Mouse (Mus musculus) lung, embryonic 16.5 days (tissue): Measurements from ENCODE around the gene Mroh8. TPM values are rescaled to one million over a fixed set of nuclear protein-coding genes. Genes with fewer than 3 reads are reported as not detected.
A peak's percentile ranks its signal among the peaks of the same experiment; 100 is the strongest.

Source experiments
- ATAC-seq: fragments of 200-750 bp; cut with Nextera tagmentation; 2 replicates; pipeline ENCODE4 v1.8.0; 2017; ENCODE audit warnings: low read depth, mild to moderate bottlenecking, moderate library complexity
- H3K27ac ChIP-seq: fragments of 300-500 bp; sonication (generic); 2 replicates; pipeline ENCODE4 v1.5.1; 2014; ENCODE audit warnings: mild to moderate bottlenecking, control low read depth, low read length
- H3K27me3 ChIP-seq: fragments of 300-500 bp; sonication (generic); 2 replicates; pipeline ENCODE4 v1.6.1; 2014; ENCODE audit warnings: low read depth, low read length, mixed read lengths; ENCODE audit not compliant: control insufficient read depth, insufficient read depth
- H3K36me3 ChIP-seq: fragments of 300-500 bp; sonication (generic); 2 replicates; pipeline ENCODE4 v1.6.1; 2014; ENCODE audit warnings: low read length; ENCODE audit not compliant: control insufficient read depth, insufficient read depth
- H3K4me1 ChIP-seq: fragments of 300-500 bp; sonication (generic); replicated peaks from 2 replicates; pipeline ENCODE4 v1.6.1; 2014; ENCODE audit warnings: low read length, mixed read lengths; ENCODE audit not compliant: control insufficient read depth, insufficient read depth
- H3K4me2 ChIP-seq: fragments of 300-500 bp; sonication (generic); 2 replicates; pipeline ENCODE4 v1.6.1; 2014; ENCODE audit warnings: low read depth, low read length, control low read depth
- H3K4me3 ChIP-seq: fragments of 300-500 bp; sonication (generic); 2 replicates; pipeline ENCODE4 v1.5.1; 2014; ENCODE audit warnings: mild to moderate bottlenecking, low read length, control low read depth
- H3K9ac ChIP-seq: fragments of 300-500 bp; sonication (generic); 2 replicates; pipeline ENCODE4 v1.6.1; 2014; ENCODE audit warnings: low read length, control low read depth
- H3K9me3 ChIP-seq: fragments of 300-500 bp; sonication (generic); 2 replicates; pipeline ENCODE4 v1.6.1; 2016; ENCODE audit warnings: low read length; ENCODE audit not compliant: control insufficient read depth
- WGBS: fragments of 180-500 bp; shearing (Covaris S2); extraction: QIAGEN DNeasy Blood & Tissue Kit; methylation state at CpG from one replicate; pipeline ENCODE4 v1.1.7; 2014; 5-methylcytosine and 5-hydroxymethylcytosine counted together
- polyA plus RNA-seq: library from polyadenylated mRNA; unstranded; fragments of >200 nt; fragmentation: Nextera tagmentation; extraction: Ambion mirVana; gene quantifications from 2 replicates; pipeline ENCODE4 v1.2.1, GENCODE M21; 2015

Mroh8 gene
- polyA plus RNA-seq, 1 experiment from 2014 or later: 0.59 TPM

GRCm38 (mm10) chr2:157187223-157187622, 92.1 kb downstream of the Mroh8 start:
- Histone ChIP-seq H3K27ac (no peak overlapping the region), H3K4me3 (no peak overlapping the region), H3K4me1 (no peaks in the 10 kb centered on the region), H3K27me3 (no peaks in the 10 kb centered on the region), H3K9ac (no peak overlapping the region), H3K4me2 (no peak overlapping the region), H3K9me3 (no peaks in the 10 kb centered on the region), H3K36me3 (peaks cover 49% of the 10 kb centered on the region)
- 82% methylated on average over 4 of the region's 4 CpGs for WGBS
- no peak for ATAC-seq

- no peak overlapping the region for H3K27ac ChIP-seq
- WGBS: 72% methylated on average over 5 of the region's 5 CpGs
- peaks cover 47% of the 10 kb centered on the region for H3K36me3 ChIP-seq
- no peaks in the 10 kb centered on the region for H3K4me1 ChIP-seq
- ATAC-seq: no peak
- H3K27me3 ChIP-seq: no peaks in the 10 kb centered on the region
- H3K4me3 ChIP-seq: no peak overlapping the region
- H3K4me2 ChIP-seq: no peak overlapping the region
- H3K9ac ChIP-seq: no peak overlapping the region
- no peaks in the 10 kb centered on the region for H3K9me3 ChIP-seq
These were observed 92.8 kb downstream of the Mroh8 start for GRCm38 (mm10) chr2:157186504-157186903.

- Histone ChIP-seq H3K4me1 (no peaks in the 10 kb centered on the region), H3K27me3 (no peaks in the 10 kb centered on the region), H3K27ac (no peak overlapping the region), H3K9ac (no peak overlapping the region), H3K9me3 (no peaks in the 10 kb centered on the region), H3K36me3 (peaks cover 37% of the 10 kb centered on the region), H3K4me3 (no peak overlapping the region), H3K4me2 (no peak overlapping the region)
- 89% methylated on average over 13 of the region's 13 CpGs for WGBS
- no peak for ATAC-seq
These were observed 94.2 kb downstream of the Mroh8 start for GRCm38 (mm10) chr2:157185022-157185660.

GRCm38 (mm10) chr2:157178167-157178566, 101.2 kb downstream of the Mroh8 start:
- Histone ChIP-seq H3K36me3 (peaks cover 18% of the 10 kb centered on the region), H3K4me3 (no peak overlapping the region), H3K9ac (no peak overlapping the region), H3K27me3 (no peaks in the 10 kb centered on the region), H3K9me3 (no peaks in the 10 kb centered on the region), H3K4me2 (no peak overlapping the region), H3K4me1 (no peaks in the 10 kb centered on the region), H3K27ac (no peak overlapping the region)
- no peak for ATAC-seq
- 77% methylated on average over 6 of the region's 6 CpGs for WGBS

GRCm38 (mm10) chr2:157176248-157176647, 103.1 kb downstream of the Mroh8 start:
- ATAC-seq: no peak
- 90% methylated on average over 3 of the region's 3 CpGs for WGBS

GRCm38 (mm10) chr2:157174416-157174815, 104.9 kb downstream of the Mroh8 start:
- H3K4me3 ChIP-seq: no peak overlapping the region
- no peak overlapping the region for H3K4me2 ChIP-seq
- no peak overlapping the region for H3K9ac ChIP-seq
- no peaks in the 10 kb centered on the region for H3K9me3 ChIP-seq
- peaks cover 19% of the 10 kb centered on the region for H3K36me3 ChIP-seq
- no peak for ATAC-seq
- H3K27me3 ChIP-seq: no peaks in the 10 kb centered on the region
- WGBS: 62% methylated on average over 5 of the region's 5 CpGs
- H3K27ac ChIP-seq: no peak overlapping the region
- no peaks in the 10 kb centered on the region for H3K4me1 ChIP-seq

More at GRCm38 (mm10) chr2:157176248-157176647, 103.1 kb downstream of the Mroh8 start:
- no peak overlapping the region for H3K4me3 ChIP-seq
- H3K27ac ChIP-seq: no peak overlapping the region
- peaks cover 23% of the 10 kb centered on the region for H3K36me3 ChIP-seq
- H3K9ac ChIP-seq: no peak overlapping the region
- H3K4me1 ChIP-seq: no peaks in the 10 kb centered on the region
- no peaks in the 10 kb centered on the region for H3K27me3 ChIP-seq
- H3K9me3 ChIP-seq: no peaks in the 10 kb centered on the region
- H3K4me2 ChIP-seq: no peak overlapping the region

GRCm38 (mm10) chr2:157173555-157173954, 105.8 kb downstream of the Mroh8 start:
- Histone ChIP-seq H3K9ac (no peak overlapping the region), H3K4me2 (no peak overlapping the region), H3K27me3 (no peaks in the 10 kb centered on the region), H3K4me1 (no peaks in the 10 kb centered on the region), H3K9me3 (no peaks in the 10 kb centered on the region), H3K4me3 (no peak overlapping the region), H3K36me3 (peaks cover 21% of the 10 kb centered on the region), H3K27ac (no peak overlapping the region)
- no peak for ATAC-seq
- WGBS: 61% methylated on average over 6 of the region's 6 CpGs

- Histone ChIP-seq H3K36me3 (peaks cover 21% of the 10 kb centered on the region), H3K4me2 (no peak overlapping the region), H3K9me3 (no peaks in the 10 kb centered on the region), H3K4me1 (no peaks in the 10 kb centered on the region), H3K27ac (no peak overlapping the region), H3K4me3 (no peak overlapping the region), H3K9ac (no peak overlapping the region), H3K27me3 (no peaks in the 10 kb centered on the region)
- WGBS: 90% methylated on average over 6 of the region's 6 CpGs
- ATAC-seq: no peak
These were observed 106.4 kb downstream of the Mroh8 start for GRCm38 (mm10) chr2:157172984-157173383.

GRCm38 (mm10) chr2:157170626-157171025, 108.7 kb downstream of the Mroh8 start:
- no peak for ATAC-seq
- Histone ChIP-seq H3K27me3 (no peaks in the 10 kb centered on the region), H3K4me2 (no peak overlapping the region), H3K9ac (no peak overlapping the region), H3K4me1 (no peaks in the 10 kb centered on the region), H3K9me3 (no peaks in the 10 kb centered on the region), H3K36me3 (peaks cover 25% of the 10 kb centered on the region), H3K4me3 (no peak overlapping the region), H3K27ac (no peak overlapping the region)
- 49% methylated on average over 6 of the region's 6 CpGs for WGBS

- Histone ChIP-seq H3K9ac (no peak overlapping the region), H3K36me3 (peaks cover 21% of the 10 kb centered on the region; the same call in 1 of the 2 replicates), H3K9me3 (no peaks in the 10 kb centered on the region), H3K4me1 (no peaks in the 10 kb centered on the region), H3K27me3 (no peaks in the 10 kb centered on the region), H3K4me3 (no peak overlapping the region), H3K4me2 (no peak overlapping the region), H3K27ac (no peak overlapping the region)
- peak; percentile 93 for ATAC-seq
- WGBS: 32% methylated on average over 5 of the region's 5 CpGs
These were observed 109.2 kb downstream of the Mroh8 start for GRCm38 (mm10) chr2:157170166-157170565.
